Mouse (Mus musculus) small intestine, adult 2 months (tissue): ENCODE measurements around the gene Naa25.

ENCODE experiments used
- CTCF ChIP-seq: fragments of 200-500 bp; IDR thresholded peaks from 2 replicates; pipeline ENCODE4 v1.5.1; 2012; ENCODE audit warnings: low read depth, mild to moderate bottlenecking, control low read depth, inconsistent platforms, low read length, moderate library complexity, mixed read lengths; ENCODE audit not compliant: insufficient replicate concordance, insufficient read length; ENCODE audit errors: extremely low read depth
- POLR2A ChIP-seq: fragments of 200-500 bp; IDR thresholded peaks from 2 replicates; pipeline ENCODE4 v1.6.1; 2012; ENCODE audit warnings: low read depth, mild to moderate bottlenecking, control low read depth, inconsistent platforms, low read length, moderate library complexity

DNA sequence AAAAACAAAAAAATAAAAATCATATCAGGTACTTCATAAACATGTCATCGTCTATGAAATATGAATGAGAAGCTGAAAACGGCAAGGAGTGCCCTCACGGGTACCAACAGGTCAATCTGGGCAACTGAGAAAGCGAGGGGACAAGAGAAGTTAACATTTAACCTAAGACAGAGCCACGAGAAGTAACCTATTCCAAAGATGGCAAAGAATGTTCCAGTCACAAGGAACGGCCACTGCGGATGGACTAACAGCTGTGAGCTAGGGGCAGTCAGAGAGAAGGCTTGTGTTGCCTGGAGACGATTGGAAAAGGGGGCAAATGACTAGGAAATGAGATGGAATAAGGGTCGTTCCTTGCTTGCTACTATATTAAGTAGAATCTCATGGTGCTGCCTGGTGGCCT lies 52.7 kb downstream of the Naa25 start:
- no peak for TF ChIP-seq POLR2A
- TF ChIP-seq CTCF: no peak
